In genomic region chr10:120422820-120423219, GRCm38 (mm10) we compare ENCODE assay signal across 11 mouse cellular contexts. TPM values are rescaled to one million over a fixed set of nuclear protein-coding genes. Genes with fewer than 3 reads are reported as not detected.
DNase-seq lines count a peak whose midpoint lies in the region; ATAC-seq and TF ChIP-seq lines count a peak whose summit lies in the region.
"Had no signal": no experiment of that assay in that cellular context is flagged by ENCODE, and none has a peak within 500 bp of the region (broad histone marks: within the 10 kb centered on the region; RNA-seq: fewer than 3 reads in every experiment).

No protein-coding gene starts in this region.

- H3K4me2 ChIP-seq in forebrain, embryonic 12.5 days = no peak overlapping the region
- no peak overlapping the region for H3K4me2 ChIP-seq in forebrain, embryonic 13.5 days
- H3K4me2 ChIP-seq in kidney, embryonic 14.5 days (replicated peaks; ENCODE audit: low read depth, low read length) = no peak overlapping the region
- H3K4me2 ChIP-seq in intestine, embryonic 16.5 days (ENCODE audit: low read depth, low read length) = no peak overlapping the region

- peaks cover 74% of the 10 kb centered on the region for H3K4me1 ChIP-seq in forebrain, embryonic 12.5 days
- H3K4me1 ChIP-seq in forebrain, embryonic 13.5 days = peaks cover 72% of the 10 kb centered on the region
- peaks cover 78% of the 10 kb centered on the region for H3K4me1 ChIP-seq in kidney, embryonic 14.5 days (ENCODE audit: control insufficient read depth, insufficient read depth, low read length)
- H3K4me1 ChIP-seq in kidney, adult 2 months (ENCODE audit: control insufficient read depth, insufficient read depth, low read length) = peaks cover 6% of the 10 kb centered on the region; the same call in 1 of the 2 replicates
- peaks cover 56% of the 10 kb centered on the region for H3K4me1 ChIP-seq in intestine, embryonic 16.5 days (ENCODE audit: control insufficient read depth, insufficient read depth, low read length)

- no peak overlapping the region for H3K4me3 ChIP-seq in forebrain, embryonic 12.5 days (replicated peaks)
- no peak overlapping the region for H3K4me3 ChIP-seq in forebrain, embryonic 13.5 days
- no peak overlapping the region for H3K4me3 ChIP-seq in kidney, embryonic 14.5 days (ENCODE audit: low read length)
- no peak overlapping the region for H3K4me3 ChIP-seq in kidney, adult 2 months (ENCODE audit: insufficient read depth, low read depth, low read length)
- no peak overlapping the region for H3K4me3 ChIP-seq in intestine, embryonic 16.5 days (ENCODE audit: low read length)
- H3K4me3 ChIP-seq: left cerebral cortex, adult 2 months had no signal

- H3K9ac ChIP-seq in forebrain, embryonic 12.5 days = no peak overlapping the region
- H3K9ac ChIP-seq in forebrain, embryonic 13.5 days = no peak overlapping the region
- H3K9ac ChIP-seq in kidney, embryonic 14.5 days (ENCODE audit: low read depth, low read length) = no peak overlapping the region
- no peak overlapping the region for H3K9ac ChIP-seq in intestine, embryonic 16.5 days (ENCODE audit: low read depth, low read length)
- H3K9ac ChIP-seq: liver, postnatal 0 days had no signal

- H3K36me3 ChIP-seq in forebrain, embryonic 12.5 days (replicated peaks) = no peaks in the 10 kb centered on the region
- H3K36me3 ChIP-seq in forebrain, embryonic 13.5 days (ENCODE audit: poor library complexity, severe bottlenecking) = no peaks in the 10 kb centered on the region
- H3K36me3 ChIP-seq in kidney, embryonic 14.5 days (ENCODE audit: control insufficient read depth, insufficient read depth, low read length) = peaks cover 7% of the 10 kb centered on the region; the same call in 1 of the 2 replicates
- H3K36me3 ChIP-seq in kidney, adult 2 months (ENCODE audit: control insufficient read depth, insufficient read depth, low read length) = no peaks in the 10 kb centered on the region
- 0 out of 2 replicates have a peak, but pooled peaks cover 2% of the 10 kb centered on the region for H3K36me3 ChIP-seq in intestine, embryonic 16.5 days (ENCODE audit: control insufficient read depth, insufficient read depth, low read length)

- WGBS in forebrain, embryonic 12.5 days = 66% methylated on average over 4 of the region's 4 CpGs
- 40% methylated on average over 4 of the region's 4 CpGs for WGBS in forebrain, embryonic 13.5 days
- 56% methylated on average over 4 of the region's 4 CpGs for WGBS in kidney, embryonic 14.5 days
- 84% methylated on average over 4 of the region's 4 CpGs for WGBS in kidney, adult 2 months
- 45% methylated on average over 4 of the region's 4 CpGs for WGBS in intestine, embryonic 16.5 days

- peak overlapping the region; percentile 2 for H3K27ac ChIP-seq in forebrain, embryonic 12.5 days
- H3K27ac ChIP-seq in forebrain, embryonic 13.5 days = no peak overlapping the region
- peak overlapping the region; percentile 70; the same call in 1 of the 2 replicates for H3K27ac ChIP-seq in kidney, embryonic 14.5 days (ENCODE audit: low read depth, low read length)
- no peak overlapping the region for H3K27ac ChIP-seq in kidney, adult 2 months (ENCODE audit: insufficient read depth, low read depth, low read length)
- peak overlapping the region; percentile 14 for H3K27ac ChIP-seq in intestine, embryonic 16.5 days (ENCODE audit: low read length)
- H3K27ac ChIP-seq: left cerebral cortex, adult 2 months had no signal

- in situ Hi-C loops in Patski (cut with MboI; ENCODE audit: low pct_unique_long_range_greater_than_20kb) = no loop called here

- POLR2A ChIA-PET in Patski (lab: Charles Lee) = interaction anchor here (0.5 to 0.6 kb wide), 2 partner anchors 53 to 1004 kb away, joined by 3 read pairs; no protein-coding TSS in a partner anchor

- no peak for DNase-seq in kidney, adult 2 months
- no peak for DNase-seq in Patski (ENCODE audit: low read depth, low spot score)
- DNase-seq in layer of hippocampus, postnatal 25 days (ENCODE audit: extremely low spot score in 1 of 2, low spot score in 1 of 2) = no peak
- DNase-seq: embryo, embryonic 11 days; liver, postnatal 0 days had no signal

- ATAC-seq in forebrain, embryonic 12.5 days (ENCODE audit: low FRiP score) = no peak
- ATAC-seq in forebrain, embryonic 13.5 days = no peak
- ATAC-seq in kidney, embryonic 14.5 days (ENCODE audit: low FRiP score, low TSS enrichment) = no peak
- ATAC-seq in Patski = peak; percentile 61
- ATAC-seq in intestine, embryonic 16.5 days = no peak
- ATAC-seq in monocyte, adult 5-6 weeks (replicated peaks; ENCODE audit: insufficient number of reproducible peaks, low FRiP score, low TSS enrichment, poor library complexity, severe bottlenecking) = no peak

- CTCF ChIA-PET in Patski (lab: Charles Lee) = interaction anchor here (0.6 to 1.4 kb wide), 2 partner anchors 10 to 441 kb away, joined by 3 read pairs; no protein-coding TSS in a partner anchor

- TF ChIP-seq POLR2A in kidney, adult 2 months (IDR thresholded peaks at IDR 0.05; ENCODE audit: low read depth, low read length) = no peak

- H3K27me3 ChIP-seq in forebrain, embryonic 12.5 days = no peaks in the 10 kb centered on the region
- no peaks in the 10 kb centered on the region for H3K27me3 ChIP-seq in forebrain, embryonic 13.5 days
- H3K27me3 ChIP-seq in kidney, embryonic 14.5 days (ENCODE audit: control insufficient read depth, insufficient read depth, low read length) = no peaks in the 10 kb centered on the region
- H3K27me3 ChIP-seq in kidney, adult 2 months (replicated peaks; ENCODE audit: control insufficient read depth, insufficient read depth, low read length) = no peaks in the 10 kb centered on the region
- H3K27me3 ChIP-seq in Patski = no peaks in the 10 kb centered on the region
- no peaks in the 10 kb centered on the region for H3K27me3 ChIP-seq in intestine, embryonic 16.5 days (replicated peaks; ENCODE audit: control insufficient read depth, insufficient read depth, low read length)

- H3K9me3 ChIP-seq in forebrain, embryonic 12.5 days = no peaks in the 10 kb centered on the region
- no peaks in the 10 kb centered on the region for H3K9me3 ChIP-seq in forebrain, embryonic 13.5 days (replicated peaks)
- no peaks in the 10 kb centered on the region for H3K9me3 ChIP-seq in kidney, embryonic 14.5 days (ENCODE audit: control insufficient read depth, low read length)
- no peaks in the 10 kb centered on the region for H3K9me3 ChIP-seq in intestine, embryonic 16.5 days (ENCODE audit: control insufficient read depth, low read length)

- TF ChIP-seq CTCF in kidney, adult 2 months (conservative IDR thresholded peaks at IDR 0.05; ENCODE audit: insufficient read depth, insufficient read length, low read depth, low read length) = no peak
- no peak for TF ChIP-seq CTCF in Patski (IDR thresholded peaks at IDR 0.05)

RNA-seq across cellular contexts. Expression of gene Hmga2, which starts 53.4 kb away (rescaled TPM):
- 48.7 and 48.9 TPM in 2 replicates for polyA plus RNA-seq in forebrain, embryonic 12.5 days (2016; fragmentation: Nextera tagmentation; extraction: Ambion mirVana)
- polyA plus RNA-seq in forebrain, embryonic 13.5 days (2015; fragmentation: Nextera tagmentation; extraction: Ambion mirVana) = 12.1 and 15.1 TPM in 2 replicates
- 54.3 and 80.2 TPM in 2 replicates for polyA plus RNA-seq in kidney, embryonic 14.5 days (2014; fragmentation: Nextera tagmentation; extraction: Ambion mirVana)
- 0.09 and 0.10 TPM in 2 replicates for polyA plus RNA-seq in kidney, adult 2 months (2012; rRNA removed)
- 12.5 TPM for polyA plus RNA-seq in Patski (2021)
- 18.6 and 21.1 TPM in 2 replicates for polyA plus RNA-seq in intestine, embryonic 16.5 days (2015; fragmentation: Nextera tagmentation; extraction: Ambion mirVana)
- under 1 TPM; 0.10 to 0.26 TPM for total RNA-seq in layer of hippocampus, postnatal 25 days (2021)
- total RNA-seq in monocyte, adult 5-6 weeks (2017) = not detected in 3 replicates

Comparison
In these comparisons a context has a peak if more than half of its experiments do, and no peak if none do; other contexts are left out.
1. H3K27ac ChIP-seq: peak in forebrain, embryonic 12.5 days (single experiment), kidney, embryonic 14.5 days (single experiment) and intestine, embryonic 16.5 days (single experiment); none in forebrain, embryonic 13.5 days (single experiment) and kidney, adult 2 months (single experiment).
2. RNA of gene Hmga2, which starts 53.4 kb away (polyA plus RNA-seq): 54.3 to 80.2 TPM in kidney, embryonic 14.5 days, 48.7 to 48.9 TPM in forebrain, embryonic 12.5 days, 18.6 to 21.1 TPM in intestine, embryonic 16.5 days, 12.5 TPM in Patski (single experiment) and 12.1 to 15.1 TPM in forebrain, embryonic 13.5 days; 0.09 to 0.10 TPM in kidney, adult 2 months; every median in the first group is over 10 times any median in the second.